ENCODE assay signal across 15 mouse cellular contexts in genomic region chr2:163527497-163527896, GRCm38 (mm10). TPM values are rescaled to one million over a fixed set of nuclear protein-coding genes. Genes with fewer than 3 reads are reported as not detected.
DNase-seq lines count a peak whose midpoint lies in the region; ATAC-seq lines count a peak whose summit lies in the region.
"Had no signal": no experiment of that assay in that cellular context is flagged by ENCODE, and none has a peak within 500 bp of the region (broad histone marks: within the 10 kb centered on the region; RNA-seq: fewer than 3 reads in every experiment).

No protein-coding gene starts in this region.

- peak; percentile 62 for DNase-seq in MEL-GATA-1-ER (ENCODE audit: extremely low read depth, low read depth)
- no peak for DNase-seq in frontal cortex, postnatal 10 days (ENCODE audit: low spot score in 2 of 2)
- no peak for DNase-seq in cerebellum, adult 9-11 months
- DNase-seq: adrenal gland, adult 2 months; adrenal gland, postnatal 10 days; adrenal gland, postnatal 25 days; cerebellum, adult 11-12 months; cerebellum, adult 2 months; cerebellum, adult 9-10 months; cerebellum, postnatal 14 days; cerebellum, postnatal 36 days had no signal

- ATAC-seq in megakaryocyte progenitor cell, adult 5-6 weeks (replicated peaks; ENCODE audit: poor library complexity): peak; percentile 21; the same call in 1 of the 2 replicates
- no peak for ATAC-seq in granulocyte monocyte progenitor cell, adult 5-6 weeks (replicated peaks; ENCODE audit: poor library complexity, severe bottlenecking)
- ATAC-seq: forebrain, embryonic 14.5 days; forebrain, embryonic 16.5 days had no signal

RNA-seq across cellular contexts. Expression of gene Hnf4a, which starts 20.9 kb away (rescaled TPM):
- total RNA-seq in megakaryocyte progenitor cell, adult 5-6 weeks (2015): 0.07 and 1.1 TPM in 2 replicates
- 0.75 and 2.6 TPM in 2 replicates for total RNA-seq in megakaryocyte progenitor cell, adult 5-6 weeks (2017)
- total RNA-seq in granulocyte monocyte progenitor cell, adult 5-6 weeks (2014; fragmentation: Nextera tagmentation): 0.37 and 1.6 TPM in 2 replicates
- 0.15 and 0.30 TPM in 2 replicates for total RNA-seq in granulocyte monocyte progenitor cell, adult 5-6 weeks (2017)
- total RNA-seq: adrenal gland, postnatal 25 days had no signal

RNA-seq across cellular contexts. Expression of gene R3hdml, which starts 35.4 kb away (rescaled TPM):
- not detected in 2 replicates for total RNA-seq in megakaryocyte progenitor cell, adult 5-6 weeks (2015)
- not detected in 2 replicates for total RNA-seq in megakaryocyte progenitor cell, adult 5-6 weeks (2017)
- not detected in 2 replicates for total RNA-seq in granulocyte monocyte progenitor cell, adult 5-6 weeks (2014; fragmentation: Nextera tagmentation)
- total RNA-seq in granulocyte monocyte progenitor cell, adult 5-6 weeks (2017): not detected in 2 replicates
- total RNA-seq: adrenal gland, adult 2 months; adrenal gland, postnatal 10 days; adrenal gland, postnatal 25 days had no signal

RNA-seq across cellular contexts. Expression of gene Fitm2, which starts 55.1 kb away (rescaled TPM):
- 1.5 and 3.2 TPM in 2 replicates for total RNA-seq in megakaryocyte progenitor cell, adult 5-6 weeks (2015)
- 5.8 and 6.4 TPM in 2 replicates for total RNA-seq in megakaryocyte progenitor cell, adult 5-6 weeks (2017)
- total RNA-seq in granulocyte monocyte progenitor cell, adult 5-6 weeks (2014; fragmentation: Nextera tagmentation): 2.7 and 2.9 TPM in 2 replicates
- total RNA-seq in granulocyte monocyte progenitor cell, adult 5-6 weeks (2017): 5.4 and 6.0 TPM in 2 replicates
